Mouse (Mus musculus) adrenal gland, postnatal 4 days (tissue): ENCODE measurements around the gene Dgki. TPM values are rescaled to one million over a fixed set of nuclear protein-coding genes. Genes with fewer than 3 reads are reported as not detected.

Experiments used
- DNase-seq, 2 experiments: peaks; one replicate each; pipeline ENCODE4 v3.0.0; 2021 to 2022; ENCODE audit warnings: low spot score in 2 of 2, mixed read lengths in 2 of 2
- total RNA-seq, 2 experiments: library from RNA; stranded (reverse); gene quantifications; 2 replicates each; pipeline ENCODE4 v1.2.3; 2021

Gene Dgki
- total RNA-seq, 2 experiments from 2014 or later, result 4.0 to 4.2 TPM

- DNase-seq, result no peak
Observed at GRCm38 (mm10) chr6:37028300-37028699, 271.7 kb downstream of the Dgki start.

- no peak for DNase-seq
Observed at GRCm38 (mm10) chr6:37026343-37027243, 273.4 kb downstream of the Dgki start.

DNA sequence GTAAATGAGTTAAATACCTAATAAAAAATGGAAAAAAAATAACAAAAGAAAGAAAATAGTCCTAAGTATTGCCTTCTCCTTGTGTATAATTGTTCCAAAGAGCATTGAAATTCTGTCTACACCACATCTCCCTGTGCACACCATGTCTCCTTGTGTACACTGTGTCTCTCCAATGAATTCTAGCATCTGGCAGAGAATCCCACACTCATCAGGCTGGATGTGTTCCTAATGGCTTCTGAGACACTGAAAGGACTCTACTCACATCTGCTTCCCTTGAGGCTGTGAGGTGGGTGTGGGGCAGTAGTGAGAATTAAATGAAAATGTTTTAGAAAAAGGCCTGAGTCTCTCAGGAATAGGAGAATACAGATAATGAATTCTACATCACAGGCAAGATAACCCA, 283.9 kb downstream of the Dgki start:
- no peak for DNase-seq

DNA sequence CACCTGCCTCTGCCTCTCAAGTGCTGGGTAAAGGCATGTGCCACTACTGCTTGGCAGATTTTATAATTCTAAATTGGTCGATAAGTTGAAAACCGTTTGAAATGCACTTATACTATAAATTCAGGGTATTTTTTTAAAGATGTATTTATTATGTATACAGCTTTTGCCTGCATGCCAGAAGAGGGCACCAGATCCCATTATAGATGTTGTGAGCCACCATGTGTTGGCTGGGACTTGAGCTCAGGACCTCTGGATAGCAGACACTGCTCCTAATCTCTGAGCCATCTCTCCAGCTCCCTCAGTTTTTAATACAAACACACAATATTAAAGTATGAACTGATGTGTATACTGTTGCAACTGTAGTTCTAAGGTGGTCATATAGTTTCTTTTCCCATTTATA, 288.4 kb downstream of the Dgki start:
- DNase-seq, result no peak

DNA sequence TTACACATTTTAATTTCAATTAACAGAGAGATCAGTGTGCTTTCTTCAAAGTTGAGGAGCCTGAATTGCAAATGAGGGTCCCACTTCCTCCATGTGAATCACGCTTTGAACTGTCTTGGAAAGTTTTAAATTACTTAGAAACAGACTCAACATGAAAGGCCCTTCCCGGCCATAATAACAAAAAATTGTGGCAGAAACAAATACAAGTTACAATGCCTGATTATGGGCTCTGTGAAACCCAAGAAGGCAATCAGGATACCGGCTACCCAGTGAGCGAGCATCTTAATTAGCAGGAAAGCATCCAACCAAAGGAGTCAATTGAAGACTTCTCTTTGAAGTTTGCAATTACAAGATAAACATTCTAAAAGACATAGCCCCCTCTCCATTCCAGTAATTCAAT, 292.4 kb downstream of the Dgki start:
- DNase-seq, result no peak

DNA sequence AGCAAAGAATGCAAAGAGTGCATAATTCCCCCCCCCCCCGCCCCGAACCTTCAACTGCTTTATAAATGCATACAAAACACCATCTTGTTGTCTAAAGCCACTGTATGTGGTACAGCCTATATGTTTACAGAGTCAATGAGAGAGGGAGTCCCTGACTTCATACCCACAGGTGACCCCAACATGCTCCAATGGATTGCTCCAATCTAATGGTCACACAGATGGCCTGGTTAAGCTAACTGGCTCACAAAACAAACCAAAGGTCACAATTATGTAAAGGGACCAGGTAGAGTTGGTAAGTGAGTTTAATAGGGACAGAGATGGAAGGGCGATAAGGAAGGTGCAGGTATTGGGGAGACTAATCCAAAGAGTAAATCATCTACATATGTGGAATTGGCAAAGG, 295.1 kb downstream of the Dgki start:
- no peak for DNase-seq

DNA sequence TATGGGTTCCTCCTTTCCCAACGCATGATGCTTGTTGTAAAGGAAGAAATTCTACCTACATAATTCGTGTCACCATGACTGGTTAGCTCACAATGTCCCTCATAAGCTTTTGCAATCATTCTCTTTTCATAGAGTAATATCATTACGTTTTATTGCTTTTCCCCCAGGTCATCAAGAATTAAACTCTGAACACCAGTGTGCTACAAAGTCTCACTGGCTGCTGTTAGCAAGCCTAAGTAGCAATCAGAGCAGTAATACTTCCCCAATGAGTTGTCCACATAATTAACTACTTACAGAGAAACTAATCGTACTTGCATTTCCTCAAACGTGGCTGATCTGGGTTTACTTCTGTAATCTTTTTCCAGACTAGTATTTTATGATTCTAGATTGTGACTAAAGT, 296.7 kb downstream of the Dgki start:
- DNase-seq, result no peak

DNA sequence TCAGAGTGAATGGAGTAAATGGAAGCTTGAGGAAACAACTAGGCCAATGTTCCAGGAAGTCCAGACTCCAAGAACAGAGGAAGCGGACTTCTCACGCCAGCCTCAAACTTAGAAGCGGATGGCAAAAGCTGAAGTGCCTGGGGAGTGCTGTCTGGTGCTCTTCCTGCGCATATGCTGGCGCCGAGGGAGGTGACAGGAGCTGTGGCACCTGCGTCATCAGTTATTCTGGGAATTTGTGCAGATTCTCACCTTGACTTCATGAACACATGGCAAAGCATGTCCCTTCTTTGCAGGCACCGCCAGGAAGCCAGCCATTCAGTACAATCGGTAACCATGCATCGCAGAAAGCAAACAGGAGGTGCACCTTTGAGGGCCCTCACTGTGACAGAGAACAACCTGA, 301.0 kb downstream of the Dgki start:
- no peak for DNase-seq

- DNase-seq, result no peak
Observed at GRCm38 (mm10) chr6:36994329-36994728, 305.7 kb downstream of the Dgki start.

DNA sequence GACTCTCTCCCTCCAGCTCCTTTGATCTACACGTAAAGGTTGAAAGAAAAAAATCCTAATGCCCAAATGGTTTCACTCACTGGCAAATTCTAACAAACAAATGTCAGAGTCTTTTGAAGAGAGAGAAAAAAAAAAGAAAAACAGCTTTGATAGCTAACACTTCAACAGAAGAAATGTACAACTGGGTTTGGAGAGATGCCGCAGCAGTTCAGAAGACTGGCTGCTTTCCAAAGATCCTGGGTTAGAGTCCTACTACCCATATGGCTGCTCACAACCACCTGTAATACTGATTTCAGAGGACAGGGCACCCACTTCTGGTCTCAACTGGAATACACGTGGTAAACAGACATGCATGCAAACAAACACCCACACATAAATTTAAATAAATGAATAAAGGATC, 309.8 kb downstream of the Dgki start:
- DNase-seq, result no peak

DNA sequence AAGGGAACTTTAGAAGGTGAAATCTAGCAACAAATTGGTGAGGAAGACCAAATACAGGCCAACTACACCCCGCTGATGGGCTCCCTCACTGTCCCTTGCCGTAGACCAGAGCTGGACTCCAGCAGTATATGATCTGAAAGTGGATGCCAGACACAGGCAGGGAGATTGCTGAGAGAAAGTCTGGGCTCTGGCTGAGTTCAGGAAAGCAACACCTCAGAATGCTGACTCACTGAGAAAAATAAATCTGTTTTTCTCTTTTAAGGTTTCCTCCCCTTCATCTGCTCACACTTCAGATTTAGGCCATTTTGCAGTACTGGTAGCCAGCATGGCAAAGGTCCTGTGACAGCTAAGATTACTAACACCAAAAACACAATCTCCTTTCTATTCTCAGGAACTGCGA, 311.2 kb downstream of the Dgki start:
- DNase-seq, result no peak

- no peak for DNase-seq
Observed at GRCm38 (mm10) chr6:36981646-36982045, 318.3 kb downstream of the Dgki start.

GRCm38 (mm10) chr6:36980475-36980874, 319.5 kb downstream of the Dgki start:
- no peak for DNase-seq

DNA sequence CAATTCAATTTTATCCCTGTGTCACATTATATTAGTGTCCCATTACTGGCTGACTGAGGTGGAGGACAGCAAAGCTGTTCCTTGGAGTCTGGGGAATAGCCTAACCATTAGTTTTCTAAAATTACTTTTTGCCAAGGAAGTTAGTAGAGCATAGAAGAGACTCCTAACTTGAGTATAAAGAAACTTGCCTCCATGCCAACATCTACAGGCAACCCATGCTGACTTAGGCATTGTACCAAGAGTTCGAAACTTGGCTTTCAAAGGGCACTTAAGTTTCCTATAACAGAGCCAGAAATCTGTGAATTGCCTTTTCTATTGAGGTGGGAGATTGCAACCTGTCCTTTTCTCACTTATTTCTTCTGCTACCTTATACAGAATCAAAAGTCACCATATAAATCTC, 321.8 kb downstream of the Dgki start:
- DNase-seq, result no peak

- DNase-seq, result no peak
Observed at GRCm38 (mm10) chr6:36973096-36973495, 326.9 kb downstream of the Dgki start.

DNA sequence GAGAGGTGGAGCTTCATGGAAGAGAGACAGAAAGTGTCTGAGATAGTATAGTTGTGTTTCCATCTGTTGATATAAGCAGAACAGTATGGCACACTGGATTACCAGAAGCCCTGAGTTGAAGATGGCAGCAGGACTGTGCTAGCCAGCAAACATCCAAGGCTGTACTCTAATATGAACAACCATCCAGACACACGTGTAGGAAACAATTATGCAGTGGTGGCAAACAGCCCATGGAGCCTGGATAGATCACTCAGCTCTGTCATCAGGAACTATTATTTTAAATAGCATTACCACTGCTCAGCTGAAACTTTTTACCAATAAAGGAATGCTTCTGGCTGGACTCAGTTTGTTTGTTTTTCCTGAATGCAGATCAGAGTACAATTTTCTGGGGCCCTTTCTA, 327.5 kb downstream of the Dgki start:
- DNase-seq, result no peak

- DNase-seq, result no peak
Observed at GRCm38 (mm10) chr6:36969249-36969885, 330.6 kb downstream of the Dgki start.

DNA sequence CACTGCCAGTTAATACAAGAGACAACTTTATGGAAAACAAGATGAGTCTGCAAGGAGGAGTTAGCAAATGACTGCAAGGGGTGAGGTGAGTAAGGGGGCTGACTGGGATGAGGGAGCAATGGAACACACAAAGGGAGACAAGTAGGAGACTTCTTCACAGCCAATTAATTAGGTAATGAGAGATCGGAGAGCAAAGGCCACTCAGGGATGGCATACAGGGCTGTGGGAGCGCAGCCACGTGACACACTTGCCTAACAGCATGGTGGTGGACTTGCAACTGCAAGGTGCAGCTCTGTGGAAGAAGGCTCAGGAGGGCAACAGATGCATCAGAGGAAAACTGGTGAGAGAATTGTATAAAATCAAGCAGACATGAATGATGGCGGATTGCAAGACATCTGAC, 339.3 kb downstream of the Dgki start:
- DNase-seq, result no peak

GRCm38 (mm10) chr6:36955293-36955692, 344.7 kb downstream of the Dgki start:
- no peak for DNase-seq

DNA sequence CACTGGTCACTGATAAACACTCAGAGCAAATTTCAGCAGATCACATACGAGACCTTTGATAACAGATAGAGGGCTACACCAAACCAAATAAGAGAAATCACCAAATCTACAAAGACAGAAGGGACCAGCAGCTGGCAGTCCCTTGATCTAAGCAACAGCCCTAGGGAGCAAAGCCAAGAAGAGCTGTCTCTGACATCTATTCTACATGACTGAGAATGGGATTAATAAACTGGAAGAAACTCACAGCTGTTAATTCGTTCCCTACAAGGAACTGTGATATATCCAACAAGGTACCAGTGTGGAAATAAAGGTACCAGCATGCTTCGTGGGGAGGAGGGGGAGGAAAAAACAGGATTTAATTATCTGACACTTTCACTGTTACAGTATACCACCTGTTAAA, 349.3 kb downstream of the Dgki start:
- DNase-seq, result no peak

- no peak for DNase-seq
Observed at GRCm38 (mm10) chr6:36947861-36948260, 352.1 kb downstream of the Dgki start.

DNA sequence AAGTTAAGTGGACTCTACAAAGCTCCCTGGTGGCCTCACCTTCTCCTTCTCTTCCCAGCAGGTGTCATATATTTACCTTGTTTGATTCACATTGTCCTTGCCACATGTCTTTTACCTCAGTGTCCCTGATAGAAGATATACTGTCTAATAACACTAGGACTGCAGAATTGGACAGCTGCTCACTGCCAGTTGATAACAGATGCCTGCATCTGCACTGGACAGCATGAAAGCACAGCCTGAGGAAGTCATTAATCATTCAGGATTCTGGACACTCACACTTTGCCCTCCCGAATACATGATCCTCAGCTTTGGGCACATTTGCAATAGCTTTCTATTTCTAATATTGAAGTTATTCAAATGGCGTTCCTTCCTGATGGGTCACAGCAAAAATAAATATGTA, 362.5 kb downstream of the Dgki start:
- no peak for DNase-seq

DNA sequence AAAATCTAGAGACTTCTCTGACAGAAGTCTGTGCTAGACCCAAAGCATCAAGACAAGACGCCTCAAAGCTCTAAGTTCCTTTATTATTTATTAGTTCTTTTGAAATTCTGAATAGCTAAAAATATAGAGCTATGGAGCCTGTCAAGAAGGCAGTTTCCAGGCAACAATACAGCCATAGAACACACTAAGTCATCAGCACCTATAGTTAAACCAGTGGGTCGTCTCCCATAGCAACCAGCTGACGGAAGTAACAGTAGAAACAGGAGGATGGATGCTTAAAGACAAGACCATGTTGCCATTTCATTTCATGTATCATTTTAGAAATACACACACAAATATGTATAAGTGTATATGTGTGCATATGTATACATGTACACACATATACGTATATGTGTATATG, 363.2 kb downstream of the Dgki start:
- no peak for DNase-seq
